Mouse (Mus musculus): ENCODE results near the gene Ppil3.

The Ppil3 gene

DNA sequence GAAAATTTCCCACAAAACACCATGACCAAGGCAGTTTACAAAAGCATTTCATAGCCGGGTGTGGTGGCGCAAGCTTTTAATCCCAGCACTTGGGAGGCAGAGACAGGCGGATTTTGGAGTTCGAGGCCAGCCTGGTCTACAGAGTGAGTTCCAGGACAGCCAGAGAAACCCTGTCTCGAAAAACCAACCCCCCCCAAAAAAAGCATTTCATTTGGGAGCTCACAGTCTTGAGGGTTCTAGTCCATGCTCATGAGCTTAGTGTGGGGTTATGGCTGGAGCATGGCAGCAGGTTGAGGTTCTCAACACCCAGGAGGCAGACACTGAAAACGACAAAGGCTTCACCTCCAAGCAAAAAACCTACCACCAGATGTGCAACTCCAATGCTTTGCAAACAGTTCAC is 37.1 kb downstream of the Ppil3 start:
- no peak for DNase-seq

DNA sequence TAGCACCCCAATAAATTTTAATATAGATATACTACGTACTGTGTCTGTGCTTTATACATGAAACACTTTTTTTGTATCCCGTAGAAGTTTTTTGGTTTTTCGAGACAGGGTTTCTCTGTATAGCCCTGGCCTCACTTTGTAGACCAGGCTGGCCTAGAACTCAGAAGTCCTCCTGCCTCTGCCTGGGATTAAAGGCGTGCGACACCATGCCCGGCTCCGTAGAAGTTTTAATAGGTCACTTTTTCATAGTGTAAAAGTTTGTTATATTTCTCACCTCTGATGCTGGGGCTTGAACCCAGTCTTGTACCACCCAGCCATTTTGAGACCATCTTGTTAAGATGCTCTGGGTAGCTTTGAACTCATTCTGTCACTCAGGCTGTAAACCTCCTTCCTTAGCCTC is 38.0 kb downstream of the Ppil3 start:
- DNase-seq: no peak

GRCm38 (mm10) chr1:58403745-58404144 is 41.5 kb downstream of the Ppil3 start:
- no peak for DNase-seq

DNA sequence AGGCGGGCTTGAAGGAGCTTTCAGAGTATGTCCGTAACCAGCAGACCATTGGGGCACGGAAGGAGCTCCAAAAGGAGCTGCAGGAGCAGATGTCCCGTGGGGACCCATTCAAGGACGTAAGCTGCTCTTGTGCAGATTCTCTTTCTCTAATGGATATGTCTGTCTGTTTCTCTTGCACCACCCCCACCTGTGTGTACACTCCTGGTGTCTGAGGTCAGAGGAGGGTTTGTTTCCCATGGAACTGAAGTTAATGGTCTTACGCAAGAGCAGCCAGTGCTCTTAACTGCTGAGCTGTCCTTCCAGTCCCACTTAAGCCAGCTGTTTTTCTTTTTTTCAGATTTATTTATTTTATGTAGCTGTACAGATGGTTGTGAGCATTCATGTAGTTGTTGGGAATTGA is 43.9 kb downstream of the Ppil3 start:
- DNase-seq: no peak

DNA sequence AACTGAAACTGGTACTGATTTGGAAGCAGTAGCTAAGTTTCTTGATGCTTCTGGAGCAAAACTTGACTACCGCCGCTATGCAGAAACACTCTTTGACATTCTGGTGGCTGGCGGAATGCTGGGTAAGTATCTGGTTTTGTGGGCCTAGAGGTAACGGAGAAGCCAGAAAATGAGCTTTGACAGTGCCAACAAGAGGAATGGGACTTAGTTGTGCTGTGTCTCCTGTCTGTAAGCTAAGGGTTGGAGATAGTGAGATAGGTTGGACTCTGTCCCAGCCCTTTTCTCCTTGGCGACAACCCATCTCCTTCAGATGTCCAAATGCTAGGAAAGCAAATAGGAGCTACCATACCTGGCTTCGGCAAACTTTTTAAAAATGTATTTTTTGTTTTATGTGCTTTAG is 47.6 kb downstream of the Ppil3 start:
- no peak for DNase-seq

DNA sequence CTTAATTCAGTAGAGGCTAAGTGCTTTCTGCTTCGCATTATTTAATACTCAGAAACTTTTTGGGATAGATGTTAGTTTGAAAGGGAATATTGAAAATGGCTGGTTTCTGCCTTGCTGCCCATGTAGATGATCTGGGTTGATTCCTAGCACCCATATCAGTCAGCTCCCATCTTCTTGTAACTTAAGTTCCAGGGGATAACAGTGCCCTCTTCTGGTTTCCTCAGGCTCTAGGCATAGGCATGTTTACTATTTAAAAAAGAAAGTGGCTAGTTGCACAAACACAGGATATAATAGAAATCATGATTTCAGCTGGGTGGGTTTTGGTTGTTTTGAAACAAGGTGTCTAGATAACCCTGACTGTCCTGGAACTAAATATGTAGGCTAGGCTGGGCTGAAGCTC is 49.1 kb downstream of the Ppil3 start:
- DNase-seq: no peak

GRCm38 (mm10) chr1:58395341-58395740 is 49.9 kb downstream of the Ppil3 start:
- DNase-seq: no peak

DNA sequence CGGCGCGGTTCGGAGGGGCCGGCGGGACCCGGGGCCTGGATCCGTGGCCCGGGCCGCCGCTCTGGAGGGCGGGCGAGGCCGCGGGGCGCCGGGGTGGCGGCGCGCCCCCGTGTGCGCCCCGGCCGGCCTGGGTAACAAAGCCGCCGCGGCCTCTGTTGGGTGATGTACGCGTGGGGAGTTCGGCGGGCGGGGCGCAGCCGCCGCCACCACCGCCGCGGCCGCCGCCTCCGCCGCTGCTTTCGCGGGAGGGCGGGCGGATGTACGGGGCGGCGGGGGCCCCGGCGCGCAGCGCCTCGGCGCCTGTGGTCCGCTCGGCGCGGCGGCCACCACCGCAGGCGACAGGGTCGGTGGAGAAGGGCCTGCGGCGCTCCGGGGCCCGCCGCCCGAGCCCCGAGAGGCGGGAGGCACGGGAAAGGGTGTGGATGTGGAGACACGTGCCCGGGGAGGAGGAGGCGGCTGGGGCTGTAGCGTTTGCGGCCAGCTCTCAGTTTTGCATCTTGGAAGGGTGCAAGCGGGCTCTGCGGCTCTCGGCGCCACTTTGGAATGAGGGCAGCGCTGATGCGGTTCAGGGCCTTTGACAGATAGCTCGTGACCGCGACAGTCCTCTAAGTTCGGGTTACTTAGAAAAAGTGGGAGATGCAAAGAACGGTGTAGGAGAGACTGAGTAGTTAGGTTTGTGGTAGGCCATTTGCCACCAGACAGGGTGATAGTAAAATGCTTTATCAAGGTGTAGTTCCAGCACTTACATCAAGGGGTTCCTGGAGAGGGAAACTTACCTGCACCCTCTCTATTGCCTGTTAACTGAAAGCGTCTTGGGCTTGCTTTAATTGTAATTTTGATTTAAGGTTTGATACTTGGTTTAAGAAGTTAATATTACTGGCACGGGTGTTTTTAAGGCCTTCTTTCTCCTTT is 51.7 kb downstream of the Ppil3 start:
- DNase-seq: peak; percentile 60

- DNase-seq: peak; percentile 94
Measured at GRCm38 (mm10) chr1:58392652-58393283, 52.5 kb downstream of the Ppil3 start, which contains the start of gene Bzw1. Bzw1 (plus strand) TSS chr1:58392898.

DNA sequence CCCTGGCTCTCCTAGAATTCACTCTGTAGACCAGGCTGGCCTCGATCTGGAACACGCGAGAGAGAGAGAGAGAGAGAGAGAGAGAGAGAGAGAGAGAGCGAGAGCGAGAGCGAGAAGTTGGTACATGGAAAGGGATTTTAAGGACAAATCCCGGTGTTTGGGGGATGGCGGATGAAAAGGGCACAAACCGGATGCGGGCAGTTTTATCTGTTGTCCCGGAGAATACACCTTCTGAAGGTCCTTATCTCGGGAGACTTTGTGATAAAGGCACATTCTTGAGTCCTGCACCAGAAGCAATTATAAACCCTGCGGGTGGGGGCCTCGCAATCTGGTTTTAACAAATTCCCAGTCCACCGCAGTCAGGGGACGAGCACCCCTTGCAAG is 53.0 kb downstream of the Ppil3 start:
- DNase-seq: no peak

DNA sequence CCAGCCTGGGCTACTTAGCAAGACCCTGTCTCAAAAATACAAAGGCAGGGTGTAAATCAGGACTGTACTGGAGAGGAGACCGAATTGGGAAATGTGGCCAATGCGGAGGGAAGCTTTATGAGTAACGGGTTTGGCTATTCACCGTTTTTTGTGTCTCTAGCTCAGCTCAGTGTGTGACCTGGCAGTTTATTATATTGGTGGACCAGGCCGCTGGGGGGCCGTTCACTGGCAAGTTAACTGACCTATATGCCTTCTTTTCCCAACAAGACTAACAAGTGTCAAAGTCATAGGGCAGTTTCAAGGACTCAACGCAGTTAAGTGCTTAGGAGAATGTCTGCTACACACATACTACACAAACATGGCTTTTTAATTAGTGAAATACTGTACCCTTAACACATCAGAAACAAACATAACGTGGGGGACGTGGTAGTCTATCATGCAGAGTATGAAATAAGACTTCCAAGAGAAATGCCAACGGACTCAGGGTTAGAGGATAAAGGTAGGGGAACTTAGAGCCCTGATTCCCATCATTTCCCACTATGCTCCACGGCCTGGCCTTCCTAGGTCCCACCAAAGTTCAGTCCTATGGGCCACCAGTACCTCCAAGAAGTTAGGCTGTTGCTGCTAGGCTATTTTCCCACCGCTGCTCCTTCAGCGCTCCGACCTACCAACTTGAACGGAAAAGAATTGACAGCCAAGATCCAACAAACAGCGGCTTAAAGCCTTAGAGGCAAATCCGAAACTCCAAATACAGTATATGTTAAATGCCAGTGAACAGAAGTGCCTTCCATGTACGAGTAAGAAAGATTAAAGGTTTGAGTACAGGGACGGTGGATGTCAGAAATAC is 53.6 kb downstream of the Ppil3 start:
- no peak for DNase-seq

DNA sequence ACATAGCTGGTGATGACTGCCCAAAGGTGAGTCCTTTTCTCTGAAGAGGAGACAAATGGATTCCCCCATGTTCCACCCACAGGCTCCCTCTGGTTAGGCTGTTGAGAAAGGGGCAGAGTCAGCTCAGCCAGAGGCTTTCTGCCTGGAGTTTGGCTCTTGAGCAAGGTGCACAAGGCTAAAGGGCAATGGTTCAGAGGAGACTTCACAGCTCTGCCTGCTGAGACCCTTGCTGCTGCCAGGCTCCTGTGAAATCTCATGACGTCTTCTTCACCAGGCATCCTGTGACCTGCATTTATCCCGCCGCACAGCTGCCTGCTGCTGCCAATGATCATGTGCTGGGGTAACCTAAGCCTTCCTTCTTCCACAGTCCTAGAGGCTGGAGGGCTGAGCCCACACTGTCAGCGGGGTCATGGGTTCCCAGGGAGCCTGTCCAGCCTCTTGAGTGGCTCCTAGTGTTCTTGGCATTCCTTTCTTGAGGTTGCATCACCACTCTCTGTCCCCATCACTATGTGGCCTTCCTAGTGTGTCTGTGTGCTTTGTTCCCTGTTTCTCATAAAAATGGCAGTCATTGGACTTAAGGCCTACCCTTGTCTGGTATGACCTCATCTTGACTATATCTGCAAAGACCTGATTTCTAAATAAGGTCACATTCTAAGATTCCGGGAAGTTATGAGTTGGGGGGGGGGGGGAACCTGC is 62.6 kb downstream of the Ppil3 start:
- peak; percentile 23 for DNase-seq

Data from kidney, adult 18-20 months (tissue).